Mouse (Mus musculus): ENCODE data around the gene Arih1.
"Not testable (repeated sequence)": the region's sequence is repeated elsewhere in the genome, so short reads cannot be mapped to it uniquely, and the experiment has no call there.

Arih1 gene

GRCm38 (mm10) chr9:59458416-59458815, 28.0 kb downstream of the Arih1 start:
- DNase-seq: no peak

GRCm38 (mm10) chr9:59457671-59458070, 28.7 kb downstream of the Arih1 start:
- DNase-seq: no peak

GRCm38 (mm10) chr9:59455404-59456068, 30.9 kb downstream of the Arih1 start:
- DNase-seq: no peak

- DNase-seq: no peak
Measured at GRCm38 (mm10) chr9:59433729-59434128, 52.7 kb downstream of the Arih1 start.

- DNase-seq: no peak
Measured at GRCm38 (mm10) chr9:59431626-59432025, 54.8 kb downstream of the Arih1 start.

GRCm38 (mm10) chr9:59420487-59420886, 65.9 kb downstream of the Arih1 start:
- DNase-seq: no peak

- no peak for DNase-seq
Measured at GRCm38 (mm10) chr9:59407271-59407670, 79.1 kb downstream of the Arih1 start.

GRCm38 (mm10) chr9:59389086-59389485, 97.3 kb downstream of the Arih1 start:
- no peak for DNase-seq

- no peak for DNase-seq
Measured at GRCm38 (mm10) chr9:59388311-59388710, 98.1 kb downstream of the Arih1 start.

- DNase-seq: no peak
Measured at GRCm38 (mm10) chr9:59387461-59387860, 99.0 kb downstream of the Arih1 start.

GRCm38 (mm10) chr9:59375626-59376025, 110.8 kb downstream of the Arih1 start:
- no peak for DNase-seq

- no peak for DNase-seq
Measured at GRCm38 (mm10) chr9:59369646-59370045, 116.8 kb downstream of the Arih1 start.

GRCm38 (mm10) chr9:59369220-59369619, 117.2 kb downstream of the Arih1 start:
- no peak for DNase-seq

GRCm38 (mm10) chr9:59360487-59360886, 125.9 kb downstream of the Arih1 start:
- not testable (repeated sequence) for DNase-seq

- not testable (repeated sequence) for DNase-seq
Measured at GRCm38 (mm10) chr9:59358041-59358440, 128.4 kb downstream of the Arih1 start.

- DNase-seq: peak; percentile 84 to 90
Measured at GRCm38 (mm10) chr9:59353253-59353639, 133.2 kb downstream of the Arih1 start, which contains the start of gene Bbs4. Gene Bbs4, minus strand, starts transcription at chr9:59353508.

GRCm38 (mm10) chr9:59352586-59353252, 133.7 kb downstream of the Arih1 start:
- DNase-seq: no peak

GRCm38 (mm10) chr9:59346176-59346575, 140.2 kb downstream of the Arih1 start:
- DNase-seq: no peak

- DNase-seq: peak in 1 of 2 experiments; percentile 23
Measured at GRCm38 (mm10) chr9:59340002-59340401, 146.4 kb downstream of the Arih1 start.

GRCm38 (mm10) chr9:59339107-59339506, 147.3 kb downstream of the Arih1 start:
- no peak for DNase-seq

GRCm38 (mm10) chr9:59338411-59338810, 148.0 kb downstream of the Arih1 start:
- no peak for DNase-seq
